Mouse (Mus musculus): ENCODE results near the gene Tysnd1. TPM values are rescaled to one million over a fixed set of nuclear protein-coding genes. Genes with fewer than 3 reads are reported as not detected.
A peak's percentile ranks its signal among the peaks of the same experiment; 100 is the strongest.

Gene Tysnd1
- polyA plus RNA-seq, 1 experiment from 2014 or later: 25.1 TPM

- H3K36me3 ChIP-seq (ENCODE audit: control insufficient read depth, insufficient read depth, low read length): peaks cover 34% of the 10 kb centered on the region
- H3K27me3 ChIP-seq (ENCODE audit: control insufficient read depth, insufficient read depth, low read length): no peaks in the 10 kb centered on the region
- H3K9ac ChIP-seq (ENCODE audit: low read depth, low read length): no peak overlapping the region
- H3K4me1 ChIP-seq (ENCODE audit: control insufficient read depth, insufficient read depth, low read length): no peaks in the 10 kb centered on the region
- WGBS (ENCODE audit: insufficient replicate concordance): 92% methylated on average over 3 of the region's 3 CpGs
- no peak overlapping the region for H3K4me3 ChIP-seq (ENCODE audit: low read depth, low read length)
- ATAC-seq (replicated peaks; ENCODE audit: insufficient number of reproducible peaks, low FRiP score, low TSS enrichment): no peak
- no peak overlapping the region for H3K27ac ChIP-seq (ENCODE audit: low read depth, low read length)
- no peak overlapping the region for H3K4me2 ChIP-seq
- no peaks in the 10 kb centered on the region for H3K9me3 ChIP-seq (replicated peaks; ENCODE audit: control insufficient read depth, low read length)
Measured at GRCm38 (mm10) chr10:61670758-61671157, 24.6 kb upstream of the Tysnd1 start.

- H3K27ac ChIP-seq (ENCODE audit: low read depth, low read length): no peak overlapping the region
- ATAC-seq (replicated peaks; ENCODE audit: insufficient number of reproducible peaks, low FRiP score, low TSS enrichment): no peak
- no peaks in the 10 kb centered on the region for H3K27me3 ChIP-seq (ENCODE audit: control insufficient read depth, insufficient read depth, low read length)
Measured at GRCm38 (mm10) chr10:61675935-61676334, 19.4 kb upstream of the Tysnd1 start.

DNA sequence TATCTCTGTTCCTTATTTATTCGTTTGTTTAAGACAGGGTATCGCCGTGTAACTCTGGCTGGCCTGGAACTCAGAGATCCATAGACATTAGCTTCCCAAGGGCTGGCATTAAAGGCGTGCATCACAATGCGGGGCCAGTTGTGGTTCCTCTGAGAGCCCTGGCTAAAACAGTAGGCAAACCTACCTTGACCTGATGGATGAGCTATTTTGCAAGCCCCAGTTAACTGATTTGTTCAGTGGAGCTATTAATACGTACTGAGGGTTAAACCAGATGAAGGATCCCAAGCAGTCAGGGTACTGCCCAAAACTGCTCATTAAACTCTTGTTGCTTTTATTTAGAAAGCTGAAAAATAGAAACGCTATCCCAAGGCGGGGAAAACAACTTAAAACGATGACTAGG is 15.8 kb upstream of the Tysnd1 start:
- peak overlapping the region; percentile 99 for H3K4me3 ChIP-seq (ENCODE audit: low read depth, low read length)
- H3K4me1 ChIP-seq (ENCODE audit: control insufficient read depth, insufficient read depth, low read length): peaks cover 6% of the 10 kb centered on the region
- peaks cover 5% of the 10 kb centered on the region; the same call in 1 of the 2 replicates for H3K36me3 ChIP-seq (ENCODE audit: control insufficient read depth, insufficient read depth, low read length)
- H3K27me3 ChIP-seq (ENCODE audit: control insufficient read depth, insufficient read depth, low read length): no peaks in the 10 kb centered on the region
- 37% methylated on average over 9 of the region's 9 CpGs for WGBS (ENCODE audit: insufficient replicate concordance)
- peak overlapping the region; percentile 94 for H3K9ac ChIP-seq (ENCODE audit: low read depth, low read length)
- no peaks in the 10 kb centered on the region for H3K9me3 ChIP-seq (replicated peaks; ENCODE audit: control insufficient read depth, low read length)
- no peak for ATAC-seq (replicated peaks; ENCODE audit: insufficient number of reproducible peaks, low FRiP score, low TSS enrichment)
- peak overlapping the region; percentile 79 for H3K4me2 ChIP-seq
- peak overlapping the region; percentile 89 for H3K27ac ChIP-seq (ENCODE audit: low read depth, low read length)

More at GRCm38 (mm10) chr10:61675935-61676334, 19.4 kb upstream of the Tysnd1 start:
- no peaks in the 10 kb centered on the region for H3K4me1 ChIP-seq (ENCODE audit: control insufficient read depth, insufficient read depth, low read length)
- no peak overlapping the region for H3K4me2 ChIP-seq
- no peaks in the 10 kb centered on the region for H3K9me3 ChIP-seq (replicated peaks; ENCODE audit: control insufficient read depth, low read length)
- no peak overlapping the region for H3K9ac ChIP-seq (ENCODE audit: low read depth, low read length)
- 74% methylated on average over 3 of the region's 3 CpGs for WGBS (ENCODE audit: insufficient replicate concordance)
- H3K4me3 ChIP-seq (ENCODE audit: low read depth, low read length): no peak overlapping the region
- H3K36me3 ChIP-seq (ENCODE audit: control insufficient read depth, insufficient read depth, low read length): peaks cover 14% of the 10 kb centered on the region

GRCm38 (mm10) chr10:61680015-61680913 is 15.1 kb upstream of the Tysnd1 start, which contains the start of gene Sar1a:
Gene Sar1a, plus strand, starts transcription at chr10:61680299.
- ATAC-seq (replicated peaks; ENCODE audit: insufficient number of reproducible peaks, low FRiP score, low TSS enrichment): peak; percentile 100
- no peaks in the 10 kb centered on the region for H3K27me3 ChIP-seq (ENCODE audit: control insufficient read depth, insufficient read depth, low read length)
- 0 out of 2 replicates have a peak, but pooled peaks cover 3% of the 10 kb centered on the region for H3K36me3 ChIP-seq (ENCODE audit: control insufficient read depth, insufficient read depth, low read length)
- H3K9me3 ChIP-seq (replicated peaks; ENCODE audit: control insufficient read depth, low read length): no peaks in the 10 kb centered on the region
- peak within 1 kb of the TSS; percentile 89 for H3K27ac ChIP-seq (ENCODE audit: low read depth, low read length)
- peak within 1 kb of the TSS; percentile 99 for H3K4me3 ChIP-seq (ENCODE audit: low read depth, low read length)
- H3K4me1 ChIP-seq (ENCODE audit: control insufficient read depth, insufficient read depth, low read length): peaks cover 6% of the 10 kb centered on the region
- peak within 1 kb of the TSS; percentile 95 for H3K4me2 ChIP-seq
- peak within 1 kb of the TSS; percentile 94 for H3K9ac ChIP-seq (ENCODE audit: low read depth, low read length)
- under 1% methylated on average over 72 of the region's 84 CpGs for WGBS (ENCODE audit: insufficient replicate concordance)

DNA sequence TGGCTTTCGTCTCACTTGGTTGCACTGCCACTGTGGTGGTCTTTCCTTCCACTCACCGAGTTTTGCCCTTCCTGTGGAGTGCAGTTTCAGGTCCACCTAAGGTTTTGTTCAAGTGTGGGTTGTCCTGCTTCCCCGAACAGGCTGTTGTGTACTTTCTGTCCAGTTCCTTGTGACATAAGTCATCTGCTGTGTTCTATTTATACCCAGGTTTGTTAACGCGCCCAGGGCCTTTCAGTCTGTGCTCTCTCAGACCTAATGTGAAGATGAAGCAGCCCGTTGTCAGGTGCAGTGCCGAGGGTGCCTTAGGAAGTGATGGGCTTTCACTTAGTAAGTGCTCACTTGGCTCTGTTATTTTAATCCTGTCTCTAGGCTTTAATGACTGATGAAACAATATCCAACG is 5.9 kb upstream of the Tysnd1 start:
- Histone ChIP-seq H3K4me1 (ENCODE audit: control insufficient read depth, insufficient read depth, low read length) (no peaks in the 10 kb centered on the region), H3K27me3 (ENCODE audit: control insufficient read depth, insufficient read depth, low read length) (no peaks in the 10 kb centered on the region), H3K27ac (ENCODE audit: low read depth, low read length) (no peak overlapping the region), H3K9ac (ENCODE audit: low read depth, low read length) (no peak overlapping the region), H3K36me3 (ENCODE audit: control insufficient read depth, insufficient read depth, low read length) (peaks cover 33% of the 10 kb centered on the region), H3K9me3 (replicated peaks; ENCODE audit: control insufficient read depth, low read length) (no peaks in the 10 kb centered on the region), H3K4me2 (no peak overlapping the region), H3K4me3 (ENCODE audit: low read depth, low read length) (no peak overlapping the region)
- ATAC-seq (replicated peaks; ENCODE audit: insufficient number of reproducible peaks, low FRiP score, low TSS enrichment): no peak
- WGBS (ENCODE audit: insufficient replicate concordance): 77% methylated on average over 8 of the region's 8 CpGs

- Histone ChIP-seq H3K4me3 (ENCODE audit: low read depth, low read length) (no peak overlapping the region), H3K9ac (ENCODE audit: low read depth, low read length) (no peak overlapping the region), H3K27me3 (ENCODE audit: control insufficient read depth, insufficient read depth, low read length) (no peaks in the 10 kb centered on the region), H3K4me2 (no peak overlapping the region), H3K4me1 (ENCODE audit: control insufficient read depth, insufficient read depth, low read length) (peaks cover 10% of the 10 kb centered on the region), H3K36me3 (ENCODE audit: control insufficient read depth, insufficient read depth, low read length) (peaks cover 19% of the 10 kb centered on the region), H3K27ac (ENCODE audit: low read depth, low read length) (no peak overlapping the region), H3K9me3 (replicated peaks; ENCODE audit: control insufficient read depth, low read length) (no peaks in the 10 kb centered on the region)
- WGBS (ENCODE audit: insufficient replicate concordance): 69% methylated on average over 4 of the region's 4 CpGs
- ATAC-seq (replicated peaks; ENCODE audit: insufficient number of reproducible peaks, low FRiP score, low TSS enrichment): no peak
Measured at GRCm38 (mm10) chr10:61693563-61693962, 1.8 kb upstream of the Tysnd1 start.

DNA sequence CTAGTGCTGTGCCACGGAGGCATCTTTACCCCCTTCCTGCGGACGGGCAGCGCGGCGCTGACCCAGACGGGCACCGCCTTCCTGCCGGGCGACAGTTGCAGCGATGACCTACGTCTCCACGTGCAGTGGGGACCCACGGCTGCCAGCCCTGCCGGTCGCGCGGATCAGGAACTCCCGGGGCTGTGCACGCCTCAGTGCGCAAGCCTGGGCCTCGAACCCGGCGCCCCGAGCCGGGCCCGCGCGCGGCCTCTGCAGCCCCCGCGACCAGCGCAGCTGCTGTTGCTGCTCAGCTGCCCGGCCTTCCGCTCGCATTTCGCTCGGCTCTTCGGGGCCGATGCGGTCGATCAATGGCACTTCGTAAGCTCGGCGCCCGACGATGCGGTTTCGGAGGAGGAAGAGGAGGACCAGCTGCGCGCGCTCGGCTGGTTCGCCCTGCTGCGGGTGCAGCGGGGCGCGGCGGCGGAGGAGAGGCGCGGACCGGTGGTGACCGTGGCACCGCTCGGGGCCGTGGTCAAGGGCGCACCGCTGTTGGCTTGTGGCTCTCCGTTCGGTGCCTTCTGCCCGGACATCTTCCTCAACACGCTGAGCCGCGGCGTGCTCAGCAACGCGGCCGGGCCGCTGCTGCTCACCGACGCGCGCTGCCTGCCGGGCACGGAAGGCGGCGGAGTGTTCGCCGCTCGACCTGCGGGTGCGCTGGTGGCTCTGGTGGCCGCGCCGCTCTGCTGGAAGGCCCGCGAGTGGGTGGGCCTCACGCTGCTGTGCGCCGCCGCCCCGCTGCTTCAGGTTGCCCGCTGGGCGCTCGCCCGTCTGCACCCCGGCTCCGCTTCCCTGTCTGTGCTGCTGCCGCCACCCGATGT is 617 bp downstream of the Tysnd1 start:
- ATAC-seq (replicated peaks; ENCODE audit: insufficient number of reproducible peaks, low FRiP score, low TSS enrichment): peak; percentile 46
- peak overlapping the region; percentile 100 for H3K4me2 ChIP-seq
- H3K36me3 ChIP-seq (ENCODE audit: control insufficient read depth, insufficient read depth, low read length): peaks cover 16% of the 10 kb centered on the region

DNA sequence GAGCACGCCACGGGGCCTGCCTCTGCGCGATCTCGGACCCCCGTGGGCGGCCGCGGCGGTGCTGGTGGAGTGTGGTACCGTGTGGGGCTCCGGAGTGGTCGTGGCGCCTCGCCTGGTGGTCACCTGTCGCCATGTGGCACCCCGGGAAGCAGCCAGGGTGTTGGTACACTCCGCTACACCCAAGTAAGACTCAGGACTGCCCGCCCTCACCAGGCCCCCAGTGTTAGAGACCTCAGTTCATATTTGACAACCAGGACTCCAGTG is 1.2 kb downstream of the Tysnd1 start:
- WGBS (ENCODE audit: insufficient replicate concordance): 9% methylated on average over 19 of the region's 19 CpGs
- H3K4me3 ChIP-seq (ENCODE audit: low read depth, low read length): peak overlapping the region; percentile 97
- H3K27ac ChIP-seq (ENCODE audit: low read depth, low read length): no peak overlapping the region
- no peak for ATAC-seq (replicated peaks; ENCODE audit: insufficient number of reproducible peaks, low FRiP score, low TSS enrichment)
- peaks cover 13% of the 10 kb centered on the region for H3K36me3 ChIP-seq (ENCODE audit: control insufficient read depth, insufficient read depth, low read length)
- peak overlapping the region; percentile 86 for H3K9ac ChIP-seq (ENCODE audit: low read depth, low read length)
- H3K9me3 ChIP-seq (replicated peaks; ENCODE audit: control insufficient read depth, low read length): no peaks in the 10 kb centered on the region
- peaks cover 10% of the 10 kb centered on the region for H3K4me1 ChIP-seq (ENCODE audit: control insufficient read depth, insufficient read depth, low read length)
- H3K27me3 ChIP-seq (ENCODE audit: control insufficient read depth, insufficient read depth, low read length): no peaks in the 10 kb centered on the region
- H3K4me2 ChIP-seq: peak overlapping the region; percentile 100

More for the DNA sequence above, 617 bp downstream of the Tysnd1 start:
- H3K27ac ChIP-seq (ENCODE audit: low read depth, low read length): no peak overlapping the region
- no peaks in the 10 kb centered on the region for H3K27me3 ChIP-seq (ENCODE audit: control insufficient read depth, insufficient read depth, low read length)
- H3K9me3 ChIP-seq (replicated peaks; ENCODE audit: control insufficient read depth, low read length): no peaks in the 10 kb centered on the region
- H3K4me1 ChIP-seq (ENCODE audit: control insufficient read depth, insufficient read depth, low read length): peaks cover 10% of the 10 kb centered on the region
- H3K4me3 ChIP-seq (ENCODE audit: low read depth, low read length): peak overlapping the region; percentile 97
- peak overlapping the region; percentile 86 for H3K9ac ChIP-seq (ENCODE audit: low read depth, low read length)
- WGBS (ENCODE audit: insufficient replicate concordance): under 1% methylated on average over 95 of the region's 111 CpGs

Data from heart, embryonic 11.5 days (tissue).